Mouse (Mus musculus) thymus, adult 2 months (tissue): ENCODE results near the gene Numa1.

Experiments
- CTCF ChIP-seq: fragments of 200-500 bp; IDR thresholded peaks from 2 replicates; pipeline ENCODE4 v1.5.1; 2012; ENCODE audit warnings: mild to moderate bottlenecking, control low read depth, low read length, moderate library complexity, borderline replicate concordance; ENCODE audit not compliant: control insufficient read depth, poor library complexity, insufficient read depth; ENCODE audit errors: extremely low read depth
- POLR2A ChIP-seq: fragments of 200-500 bp; IDR thresholded peaks from 2 replicates; pipeline ENCODE4 v1.6.1; 2012; ENCODE audit warnings: mild to moderate bottlenecking, low read length, control low read depth, moderate library complexity; ENCODE audit not compliant: control insufficient read depth, poor library complexity, insufficient read depth; ENCODE audit errors: extremely low read depth

GRCm38 (mm10) chr7:102018034-102018433, 84.1 kb downstream of the Numa1 start:
- TF ChIP-seq CTCF = no peak
- TF ChIP-seq POLR2A = no peak
